Mouse (Mus musculus): Measurements from ENCODE around the gene Zc3h18.

The Zc3h18 gene

GRCm38 (mm10) chr8:122464985-122465384 lies 88.6 kb downstream of the Zc3h18 start:
- no peak for DNase-seq (ENCODE audit: low spot score)

All from layer of hippocampus, adult 9-10 months (tissue).